Mouse (Mus musculus): ENCODE data around the gene Tmem203.
A peak's percentile ranks its signal among the peaks of the same experiment; 100 is the strongest.

Gene Tmem203

GRCm38 (mm10) chr2:25263623-25264285 is 8.5 kb downstream of the Tmem203 start:
- no peak for DNase-seq (ENCODE audit: low spot score in 2 of 2)

DNA sequence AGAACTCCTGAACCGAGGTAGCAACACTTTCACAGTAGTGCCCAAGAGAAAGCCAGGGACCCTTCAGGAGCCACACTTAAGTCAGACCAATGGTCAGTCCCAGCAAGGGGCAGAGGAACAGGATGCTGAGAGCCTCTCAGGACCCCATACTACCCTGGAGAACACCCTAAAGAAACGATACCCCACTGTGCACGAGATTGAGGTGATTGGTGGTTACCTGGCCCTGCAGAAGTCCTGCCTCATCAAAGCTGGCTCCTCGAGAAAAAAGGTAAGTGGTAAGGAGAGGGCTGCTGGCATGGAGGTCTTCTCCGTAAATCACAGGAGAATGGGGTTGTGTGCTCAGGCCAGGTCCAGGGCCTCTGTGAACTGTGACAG is 9.0 kb downstream of the Tmem203 start:
- DNase-seq (ENCODE audit: low spot score in 2 of 2), result no peak

GRCm38 (mm10) chr2:25264851-25265250 is 9.6 kb downstream of the Tmem203 start:
- no peak for DNase-seq (ENCODE audit: low spot score in 2 of 2)

- no peak for DNase-seq (ENCODE audit: low spot score in 2 of 2)
Measured at GRCm38 (mm10) chr2:25265897-25266656, 10.8 kb downstream of the Tmem203 start.

DNA sequence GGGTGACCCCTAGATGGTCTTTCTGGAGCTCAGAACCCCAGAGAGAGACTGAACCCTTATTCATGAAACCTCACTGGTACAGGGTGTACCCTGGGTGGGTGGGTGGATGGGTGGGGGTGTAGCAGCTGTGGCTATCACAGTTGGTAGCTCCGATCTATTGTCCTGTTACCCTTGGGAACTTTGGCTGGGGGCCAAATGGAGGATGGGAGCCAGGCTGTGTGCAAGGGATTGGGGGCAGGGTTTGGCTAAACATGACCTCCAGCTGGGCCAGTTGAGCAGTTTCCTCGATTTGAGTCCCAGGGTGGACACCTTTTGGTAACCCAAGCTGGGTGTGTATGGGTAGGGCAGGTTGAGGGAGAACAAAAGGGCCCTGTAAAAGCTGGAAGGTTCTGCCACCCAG is 11.5 kb downstream of the Tmem203 start:
- no peak for DNase-seq (ENCODE audit: low spot score in 2 of 2)

GRCm38 (mm10) chr2:25267241-25267640 is 12.0 kb downstream of the Tmem203 start:
- no peak for DNase-seq (ENCODE audit: low spot score in 2 of 2)

DNA sequence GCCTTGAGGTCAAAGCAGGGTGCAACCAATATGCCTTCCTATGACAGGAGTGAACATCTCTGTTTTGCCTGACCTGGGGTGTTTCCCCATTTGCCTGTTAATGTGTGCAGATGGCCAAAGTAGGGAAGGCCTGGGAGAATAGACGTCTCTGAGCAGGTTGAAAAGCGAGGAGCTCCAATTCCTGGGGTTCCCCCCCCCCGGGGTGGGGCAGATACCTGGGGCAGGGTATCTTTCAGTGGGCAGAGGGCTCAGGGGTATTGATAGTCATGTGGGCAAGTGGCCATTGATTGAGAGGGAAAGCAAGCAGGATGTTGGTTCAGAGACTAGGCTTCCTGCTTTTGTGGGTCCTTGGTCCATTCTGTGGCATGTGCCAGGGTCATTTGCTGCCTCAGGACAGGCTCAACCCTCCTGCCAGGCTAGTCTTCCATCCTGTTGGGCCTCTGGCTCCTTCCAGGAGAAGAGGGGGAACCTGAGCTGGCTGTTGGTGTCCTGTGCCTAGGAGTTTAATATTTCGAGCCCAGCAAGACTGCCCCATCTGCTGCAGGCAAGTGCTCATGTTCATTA is 12.6 kb downstream of the Tmem203 start:
- DNase-seq (ENCODE audit: low spot score in 2 of 2), result no peak

GRCm38 (mm10) chr2:25271827-25272511 is 16.7 kb downstream of the Tmem203 start, which contains the start of the genes Ssna1 and Anapc2:
TSS of gene Ssna1 (minus strand) at chr2:25272438.
TSS of gene Anapc2 (plus strand) at chr2:25272478.
- DNase-seq (ENCODE audit: low spot score in 2 of 2), result peak; percentile 94 to 98

DNA sequence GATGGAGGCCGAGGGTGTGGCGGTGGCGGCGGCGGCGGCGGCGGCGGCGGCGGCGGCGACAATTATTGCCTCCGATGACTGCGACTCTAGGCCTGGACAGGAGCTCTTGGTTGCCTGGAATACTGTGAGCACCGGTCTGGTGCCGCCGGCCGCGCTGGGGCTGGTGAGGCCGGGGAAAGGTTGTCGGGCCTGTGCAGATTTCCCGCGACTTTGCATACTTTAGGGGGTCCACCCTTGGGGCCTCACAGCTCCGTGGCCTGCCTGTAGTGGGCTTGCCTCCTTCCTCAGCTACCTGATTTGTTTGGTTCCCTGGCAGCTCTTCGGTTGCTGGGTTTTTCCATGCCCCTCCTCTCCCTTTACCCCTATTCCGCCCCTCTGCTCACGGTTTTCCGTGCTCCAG is 17.3 kb downstream of the Tmem203 start:
- no peak for DNase-seq (ENCODE audit: low spot score in 2 of 2)

DNA sequence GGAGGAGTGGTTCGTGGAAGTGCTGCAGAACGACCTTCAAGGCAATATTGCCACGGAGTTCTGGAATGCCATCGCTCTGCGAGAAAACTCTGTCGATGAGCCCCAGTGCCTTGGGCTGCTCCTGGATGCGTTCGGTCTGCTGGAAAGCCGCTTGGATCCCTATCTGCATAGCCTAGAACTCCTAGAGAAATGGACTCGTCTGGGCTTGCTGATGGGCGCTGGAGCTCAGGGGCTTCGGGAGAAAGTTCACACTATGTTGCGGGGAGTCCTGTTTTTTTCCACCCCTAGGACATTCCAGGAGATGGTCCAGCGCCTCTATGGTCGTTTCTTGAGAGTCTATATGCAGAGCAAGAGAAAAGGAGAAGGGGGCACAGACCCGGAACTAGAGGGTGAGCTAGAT is 17.8 kb downstream of the Tmem203 start:
- DNase-seq (ENCODE audit: low spot score in 2 of 2), result no peak

DNA sequence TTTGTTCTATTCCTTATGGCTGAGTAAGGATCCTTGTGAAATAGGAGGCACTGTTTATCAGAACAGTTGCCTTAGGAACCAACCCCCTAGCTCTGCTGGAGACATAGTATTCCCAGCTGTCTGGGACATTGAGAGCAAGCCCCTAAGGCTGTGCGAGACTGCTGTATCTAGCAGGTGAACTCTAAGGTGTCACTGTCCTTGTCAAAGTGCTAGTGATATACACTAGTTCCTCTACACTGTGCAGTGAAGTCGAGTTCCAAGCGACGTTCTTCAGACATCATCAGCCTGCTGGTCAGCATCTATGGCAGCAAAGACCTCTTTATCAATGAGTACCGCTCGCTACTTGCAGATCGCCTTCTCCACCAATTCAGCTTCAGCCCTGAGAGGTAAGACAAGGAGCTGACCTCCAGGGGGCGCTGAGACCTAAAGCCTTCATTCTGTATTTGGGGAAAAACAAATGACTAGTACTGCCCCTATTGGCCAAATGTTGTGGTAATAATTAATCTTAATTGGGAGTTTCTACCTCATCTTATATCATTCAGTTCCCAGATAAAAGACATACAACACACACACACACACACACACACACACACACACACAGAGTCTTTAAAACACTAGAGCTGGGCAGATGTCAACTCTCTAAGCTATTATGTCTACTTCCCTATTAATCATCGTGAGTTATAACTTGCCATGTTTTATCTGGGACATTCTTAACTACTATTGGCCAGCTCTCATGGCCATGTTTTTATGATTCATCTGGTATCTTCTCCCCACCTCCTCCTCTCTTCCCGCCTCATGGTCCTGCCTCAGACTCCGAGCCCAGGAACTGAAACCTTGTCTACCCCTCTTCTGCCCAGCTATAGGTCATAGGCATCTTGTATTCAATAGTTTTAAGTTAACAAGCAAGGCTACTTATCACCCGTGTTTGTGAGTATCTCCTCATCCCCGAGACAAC is 24.0 kb downstream of the Tmem203 start:
- peak in 1 of 2 experiments; percentile 70 for DNase-seq (ENCODE audit: low spot score in 2 of 2)

- no peak for DNase-seq (ENCODE audit: low spot score in 2 of 2)
Measured at GRCm38 (mm10) chr2:25285551-25285950, 30.3 kb downstream of the Tmem203 start.

DNA sequence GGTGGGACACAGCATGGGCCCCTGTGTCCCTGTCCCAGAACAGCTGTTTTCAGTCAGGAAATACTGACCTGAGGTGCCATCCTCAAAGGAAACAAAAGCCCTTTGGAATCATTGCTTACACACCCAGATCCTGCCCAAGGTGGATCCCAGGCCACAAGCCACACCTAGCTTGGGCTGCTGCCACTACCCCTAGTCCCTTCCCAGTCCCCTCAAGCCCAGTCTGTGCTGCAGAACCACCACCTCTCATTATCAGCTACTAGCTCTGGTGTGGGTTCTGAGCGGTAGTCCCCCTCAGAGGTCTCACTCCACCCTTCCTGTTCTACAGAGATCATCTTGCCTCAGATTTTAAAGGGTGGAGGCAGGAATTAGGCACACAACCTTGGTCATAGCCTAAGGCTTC is 31.1 kb downstream of the Tmem203 start:
- DNase-seq (ENCODE audit: low spot score in 2 of 2), result no peak

- DNase-seq (ENCODE audit: low spot score in 2 of 2), result no peak
Measured at GRCm38 (mm10) chr2:25286837-25287636, 31.8 kb downstream of the Tmem203 start.

- DNase-seq (ENCODE audit: low spot score in 2 of 2), result peak in 1 of 2 experiments; percentile 27
Measured at GRCm38 (mm10) chr2:25287927-25288649, 32.8 kb downstream of the Tmem203 start, which contains the start of gene Tmem210. TSS of gene Tmem210 (plus strand) at chr2:25288145.

DNA sequence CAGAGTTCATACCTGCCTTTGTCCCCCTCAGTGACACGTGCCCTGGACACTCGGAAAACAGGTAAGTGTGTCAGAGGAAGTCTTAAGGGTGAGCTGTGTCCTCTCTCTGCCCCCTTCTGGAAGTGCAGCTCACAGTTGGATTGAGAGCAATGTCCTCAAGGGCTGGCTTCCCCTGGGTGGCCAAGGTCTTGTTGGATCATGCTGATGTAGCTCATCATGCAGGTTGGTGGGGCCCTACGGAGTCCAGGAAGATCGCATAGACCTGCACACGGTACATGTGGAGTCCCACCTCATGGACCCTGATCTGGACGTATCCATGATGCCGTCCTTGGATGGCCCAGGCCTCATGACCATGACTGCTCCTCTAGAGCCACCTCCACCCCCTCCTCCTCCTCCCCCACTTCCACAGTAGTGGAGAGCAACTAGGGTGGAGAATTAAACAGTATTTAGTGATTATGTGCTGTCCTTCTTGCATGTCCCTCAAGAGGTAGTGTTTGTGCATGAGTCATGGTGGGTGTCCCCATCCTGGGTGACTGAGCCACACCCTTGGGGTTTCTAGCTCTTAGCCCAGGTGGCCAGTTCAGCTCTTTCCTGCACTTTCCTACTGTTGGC is 33.6 kb downstream of the Tmem203 start:
- no peak for DNase-seq (ENCODE audit: low spot score in 2 of 2)

DNA sequence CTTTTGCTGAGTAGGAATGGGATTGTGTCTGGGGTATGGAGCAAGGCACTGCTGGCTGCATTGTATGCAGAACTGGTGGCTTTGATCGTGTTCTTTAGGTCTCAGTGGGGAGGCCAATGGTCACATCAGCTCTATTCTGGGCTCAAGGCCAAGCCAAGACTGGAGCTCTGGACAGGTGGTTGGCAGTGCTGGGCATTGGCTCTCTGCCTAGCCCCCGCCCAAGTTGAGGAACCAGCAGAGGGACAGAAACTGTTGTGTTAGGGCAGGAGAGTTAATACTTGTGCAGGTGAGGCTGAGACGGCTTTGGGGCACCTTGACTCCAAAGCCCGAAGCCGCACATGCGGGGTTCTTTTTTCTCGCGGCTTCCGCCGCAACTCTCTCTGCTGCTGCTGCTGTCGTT is 34.4 kb downstream of the Tmem203 start, which contains the start of gene Lrrc26:
Gene Lrrc26, plus strand, starts transcription at position 265 of the 400 bp plus-strand sequence.
- no peak for DNase-seq (ENCODE audit: low spot score in 2 of 2)

GRCm38 (mm10) chr2:25290101-25290815 is 35.0 kb downstream of the Tmem203 start:
- DNase-seq (ENCODE audit: low spot score in 2 of 2), result peak in 1 of 2 experiments; percentile 60
